Mouse (Mus musculus): ENCODE results near the gene Zbtb17.

The Zbtb17 gene

GRCm38 (mm10) chr4:141444451-141445327 lies at the start of gene Zbtb17:
TSS of gene Zbtb17 (plus strand) at chr4:141444654.
- CTCF ChIA-PET: interaction anchor here (0.6 to 1.1 kb wide), 2 partner anchors 10 to 13 kb away, joined by 3 to 4 read pairs; no protein-coding TSS in a partner anchor

GRCm38 (mm10) chr4:141394751-141395150 lies 49.7 kb upstream of the Zbtb17 start:
- CTCF ChIA-PET: interaction anchor here (0.5 kb wide), 1 partner anchor 26 kb away, joined by 3 read pairs; no protein-coding TSS in a partner anchor

- CTCF ChIA-PET: no interaction called here
Observed at GRCm38 (mm10) chr4:141397861-141398260, 46.6 kb upstream of the Zbtb17 start.

GRCm38 (mm10) chr4:141398545-141398944 lies 45.9 kb upstream of the Zbtb17 start, which contains the start of gene Clcnka:
TSS of gene Clcnka (minus strand) at chr4:141398724.
- CTCF ChIA-PET: interaction anchor here (0.5 kb wide), 1 partner anchor 173 kb away, joined by 3 read pairs; no protein-coding TSS in a partner anchor

- CTCF ChIA-PET: interaction anchor here (0.7 to 1.0 kb wide), 2 partner anchors 12 to 13 kb away, joined by 3 read pairs; no protein-coding TSS in a partner anchor
Observed at GRCm38 (mm10) chr4:141400171-141400570, 44.3 kb upstream of the Zbtb17 start.

GRCm38 (mm10) chr4:141404518-141405313 lies 39.7 kb upstream of the Zbtb17 start:
- CTCF ChIA-PET: interaction anchor here (0.6 to 1.7 kb wide), 9 partner anchors 21 to 268 kb away, joined by 3 to 20 read pairs (median 4); partner anchors contain the start of gene Tmem82

- CTCF ChIA-PET: interaction anchor here (0.6 to 1.7 kb wide), 5 partner anchors 14 to 268 kb away, joined by 3 to 20 read pairs (median 13); no protein-coding TSS in a partner anchor
Observed at GRCm38 (mm10) chr4:141405314-141405622, 39.2 kb upstream of the Zbtb17 start.

GRCm38 (mm10) chr4:141406516-141407299 lies 37.7 kb upstream of the Zbtb17 start:
- CTCF ChIA-PET: interaction anchor here (0.6 to 1.2 kb wide), 6 partner anchors 13 to 212 kb away, joined by 3 to 8 read pairs (median 6); no protein-coding TSS in a partner anchor

- CTCF ChIA-PET: interaction anchor here (1.0 kb wide), 1 partner anchor 175 kb away, joined by 3 read pairs; no protein-coding TSS in a partner anchor
Observed at GRCm38 (mm10) chr4:141408577-141408976, 35.9 kb upstream of the Zbtb17 start.

- CTCF ChIA-PET: interaction anchor here (0.6 kb wide), 1 partner anchor 182 kb away, joined by 3 read pairs; no protein-coding TSS in a partner anchor
Observed at GRCm38 (mm10) chr4:141411430-141411992, 32.9 kb upstream of the Zbtb17 start.

- CTCF ChIA-PET: no interaction called here
Observed at GRCm38 (mm10) chr4:141415924-141416323, 28.5 kb upstream of the Zbtb17 start, which contains the start of gene Clcnkb. TSS of gene Clcnkb (minus strand) at chr4:141416014.

GRCm38 (mm10) chr4:141419398-141420191 lies 24.9 kb upstream of the Zbtb17 start:
- CTCF ChIA-PET: interaction anchor here (0.8 to 1.1 kb wide), 2 partner anchors 12 to 14 kb away, joined by 3 to 13 read pairs; no protein-coding TSS in a partner anchor

GRCm38 (mm10) chr4:141420192-141420829 lies 24.1 kb upstream of the Zbtb17 start, which contains the start of gene Hspb7:
TSS of gene Hspb7 (plus strand) at chr4:141420779.
- CTCF ChIA-PET: interaction anchor here (1.1 kb wide), 1 partner anchor 13 kb away, joined by 3 read pairs; no protein-coding TSS in a partner anchor

GRCm38 (mm10) chr4:141420886-141421285 lies 23.6 kb upstream of the Zbtb17 start:
- CTCF ChIA-PET: no interaction called here

GRCm38 (mm10) chr4:141421423-141421822 lies 23.0 kb upstream of the Zbtb17 start:
- CTCF ChIA-PET: interaction anchor here (0.6 kb wide), 1 partner anchor 10 kb away, joined by 11 read pairs; no protein-coding TSS in a partner anchor

GRCm38 (mm10) chr4:141422841-141423240 lies 21.6 kb upstream of the Zbtb17 start:
- CTCF ChIA-PET: no interaction called here

GRCm38 (mm10) chr4:141423288-141423687 lies 21.2 kb upstream of the Zbtb17 start:
- CTCF ChIA-PET: no interaction called here

- CTCF ChIA-PET: interaction anchor here (1.1 kb wide), 1 partner anchor 15 kb away, joined by 3 read pairs; no protein-coding TSS in a partner anchor
Observed at GRCm38 (mm10) chr4:141423691-141424431, 20.6 kb upstream of the Zbtb17 start.

Data from spleen, embryonic (tissue).